Mouse (Mus musculus): ENCODE data around the gene Pafah2.

The Pafah2 gene

DNA sequence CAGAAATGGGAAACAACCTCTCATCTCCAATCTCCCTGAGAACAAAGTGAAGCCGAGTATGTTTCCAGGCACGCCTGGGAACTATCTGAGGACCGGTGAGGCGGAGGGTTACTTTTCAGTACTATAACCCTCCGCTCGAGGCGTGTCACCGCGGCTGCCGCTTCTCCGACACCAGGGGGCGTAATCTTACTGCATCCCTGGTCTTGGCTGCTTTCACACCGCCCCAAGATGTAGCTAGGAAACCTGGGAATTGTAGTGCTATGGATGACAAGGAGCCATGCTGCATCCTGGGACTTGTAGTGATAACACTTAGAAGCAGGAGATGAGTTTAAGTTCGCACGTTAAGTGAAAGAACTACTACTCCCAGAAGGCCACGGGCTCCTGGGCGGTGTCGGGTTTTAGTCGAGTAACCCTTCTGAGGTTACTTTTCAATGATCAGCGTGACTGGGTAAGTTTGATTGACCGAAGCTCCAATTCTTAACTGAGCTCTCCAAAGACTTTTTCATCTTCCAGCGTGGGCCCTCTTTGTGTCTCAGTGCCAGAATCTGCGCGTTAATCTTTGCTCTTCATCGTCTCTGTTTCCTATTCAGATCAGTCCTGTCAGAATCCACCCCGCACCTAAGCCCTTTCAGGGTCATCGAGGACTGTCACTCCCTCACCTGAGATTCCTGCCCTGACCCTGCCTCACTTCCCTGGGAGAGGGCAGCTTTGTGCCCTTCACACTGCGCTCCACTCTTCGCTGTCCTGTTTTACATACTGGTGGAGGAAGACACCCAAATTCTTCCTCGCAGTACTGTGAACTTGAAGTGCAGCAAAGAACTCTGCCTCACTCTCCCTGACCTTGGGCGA is at the start of gene Pafah2:
Pafah2 (plus strand) TSS at position 344 of the 849 bp plus-strand sequence.
- peak; percentile 100 for DNase-seq (ENCODE audit: low read depth, low spot score)

DNA sequence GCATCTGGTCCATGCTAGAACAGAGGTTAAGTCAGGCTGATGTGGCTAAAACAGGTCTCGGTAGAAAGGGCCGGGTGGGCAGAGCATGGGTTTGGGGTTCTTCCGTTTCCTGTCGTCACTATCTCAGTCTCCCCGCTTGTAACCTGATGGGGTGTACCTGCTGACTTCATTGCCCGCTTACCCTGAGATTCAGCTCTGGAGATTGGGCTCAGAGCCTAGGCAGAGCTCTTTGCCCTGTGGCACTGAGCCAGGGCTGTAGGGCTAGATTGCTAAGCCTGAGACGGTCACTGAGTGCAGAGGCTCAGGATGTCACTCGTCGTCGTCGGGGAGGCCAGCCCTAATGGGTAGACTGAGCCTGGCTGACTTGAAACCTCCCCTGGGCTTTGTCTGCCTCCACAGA is 48.0 kb upstream of the Pafah2 start:
- DNase-seq (ENCODE audit: low read depth, low spot score), result no peak

- no peak for DNase-seq (ENCODE audit: low read depth, low spot score)
Measured at GRCm38 (mm10) chr4:134348545-134348944, 47.6 kb upstream of the Pafah2 start.

DNA sequence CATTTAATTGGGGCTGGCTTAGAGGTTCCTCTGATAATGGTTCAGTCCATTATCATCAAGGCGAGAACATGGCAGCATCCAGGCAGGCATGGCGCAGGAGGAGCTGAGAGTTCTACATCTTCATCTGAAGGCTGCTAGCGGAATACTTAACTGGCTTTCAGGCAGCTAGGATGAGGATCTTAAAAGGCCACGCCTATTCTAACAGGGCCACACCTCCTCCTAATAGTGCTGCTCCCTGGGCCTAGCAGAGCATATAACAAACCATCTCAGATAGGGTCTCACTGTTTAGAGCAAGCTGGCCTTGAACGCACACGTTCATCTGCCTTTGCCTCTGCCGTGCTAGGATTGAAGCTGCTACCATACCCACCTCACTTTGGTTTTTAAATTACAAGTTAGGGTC is 46.3 kb upstream of the Pafah2 start:
- DNase-seq (ENCODE audit: low read depth, low spot score), result peak; percentile 71

GRCm38 (mm10) chr4:134350641-134351040 is 45.5 kb upstream of the Pafah2 start:
- DNase-seq (ENCODE audit: low read depth, low spot score), result peak; percentile 71

GRCm38 (mm10) chr4:134351329-134352260 is 44.5 kb upstream of the Pafah2 start:
- DNase-seq (ENCODE audit: low read depth, low spot score), result peak; percentile 73

DNA sequence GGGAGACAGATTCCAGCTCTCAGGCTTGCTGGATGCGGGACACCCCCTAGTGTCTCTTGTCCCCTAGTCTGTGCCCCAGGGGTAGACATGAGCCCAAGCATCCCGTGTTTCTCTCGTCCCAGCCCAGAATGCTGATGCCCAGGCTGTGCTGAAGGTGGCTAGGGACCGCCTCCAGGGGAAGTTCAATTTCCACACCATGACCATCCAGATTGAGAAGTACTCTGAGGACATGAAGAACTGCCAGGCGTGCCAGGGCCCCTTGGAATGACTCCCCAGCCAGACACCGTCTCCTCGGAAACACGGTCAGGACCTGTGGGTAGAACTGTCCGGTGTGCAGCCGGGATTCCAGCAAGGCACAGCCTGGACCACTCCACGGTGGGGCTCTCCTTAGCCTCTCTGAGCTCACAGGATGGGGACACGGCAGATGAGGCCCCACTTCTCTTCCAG is 43.8 kb upstream of the Pafah2 start:
- no peak for DNase-seq (ENCODE audit: low read depth, low spot score)

- no peak for DNase-seq (ENCODE audit: low read depth, low spot score)
Measured at GRCm38 (mm10) chr4:134352929-134353328, 43.2 kb upstream of the Pafah2 start.

DNA sequence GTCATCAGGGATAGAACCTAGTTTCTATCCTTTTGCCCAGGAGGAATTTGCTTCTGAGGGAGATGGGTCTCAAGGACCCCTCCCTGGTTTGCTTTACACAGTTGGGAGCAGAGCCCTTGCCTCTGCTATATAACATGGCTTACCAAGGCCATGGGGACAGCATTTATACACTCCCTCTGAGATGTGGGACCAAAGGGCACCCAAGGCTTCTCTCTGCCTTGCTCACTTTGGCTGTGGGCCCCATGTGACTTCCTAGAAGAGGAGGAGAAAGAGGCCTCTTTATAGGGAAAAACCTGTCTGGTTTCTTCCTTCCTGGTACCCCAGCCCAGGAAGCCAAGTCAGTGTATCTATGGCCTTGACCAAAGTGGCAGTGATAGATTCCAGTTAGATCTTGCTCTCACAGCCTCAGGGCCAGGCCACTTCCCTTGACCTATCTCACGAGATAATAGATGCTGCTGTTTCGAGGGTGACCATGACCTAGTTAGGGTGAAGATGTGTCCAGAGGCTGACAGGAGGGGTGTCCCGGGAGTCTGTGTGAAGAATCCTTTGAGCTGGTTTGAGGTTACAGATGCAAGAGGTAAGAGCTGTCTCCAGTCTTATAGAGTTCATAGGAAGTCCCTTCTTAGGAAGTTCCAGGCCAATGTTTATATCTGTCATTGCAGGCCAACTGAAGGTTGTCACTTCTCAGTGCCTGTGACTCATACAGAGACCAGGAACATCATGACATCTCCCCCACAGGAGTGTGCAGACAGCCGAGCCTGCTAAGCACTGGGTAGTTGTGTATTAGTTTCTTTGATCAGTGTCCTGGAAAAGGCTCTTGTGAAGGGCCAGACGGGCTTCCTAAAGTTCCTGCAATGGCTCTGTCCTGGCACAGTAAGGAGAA is 42.4 kb upstream of the Pafah2 start:
- DNase-seq (ENCODE audit: low read depth, low spot score), result no peak

DNA sequence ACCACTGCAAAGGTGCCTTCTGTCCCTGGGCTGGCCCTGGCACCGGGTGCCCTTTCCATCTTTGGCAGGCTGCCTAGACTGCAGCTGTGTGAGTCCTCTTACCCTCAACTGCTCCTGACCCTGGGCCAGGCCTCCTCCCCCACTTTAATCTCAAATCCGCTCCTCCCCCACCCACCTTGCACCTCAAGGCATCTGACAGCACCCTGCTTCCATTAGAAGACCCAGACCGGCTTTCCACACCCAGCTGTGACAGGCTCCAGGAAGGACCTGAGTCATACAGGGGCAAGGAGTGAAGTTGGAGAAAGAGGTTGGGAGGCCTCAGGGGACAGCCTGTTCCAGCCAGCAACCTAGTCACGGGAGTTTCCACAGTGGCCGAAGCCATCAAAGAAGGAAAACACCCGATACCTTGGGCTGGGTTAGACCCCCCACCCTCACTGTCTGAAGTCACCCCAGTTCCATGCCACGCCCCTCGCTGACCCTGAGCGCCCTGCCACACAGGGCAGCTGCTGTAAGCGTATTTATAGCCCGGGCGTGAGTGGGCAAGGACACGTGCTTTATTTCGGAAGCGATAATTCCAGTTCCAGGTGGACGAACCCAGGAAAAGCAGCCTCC is 40.2 kb upstream of the Pafah2 start:
- no peak for DNase-seq (ENCODE audit: low read depth, low spot score)

DNA sequence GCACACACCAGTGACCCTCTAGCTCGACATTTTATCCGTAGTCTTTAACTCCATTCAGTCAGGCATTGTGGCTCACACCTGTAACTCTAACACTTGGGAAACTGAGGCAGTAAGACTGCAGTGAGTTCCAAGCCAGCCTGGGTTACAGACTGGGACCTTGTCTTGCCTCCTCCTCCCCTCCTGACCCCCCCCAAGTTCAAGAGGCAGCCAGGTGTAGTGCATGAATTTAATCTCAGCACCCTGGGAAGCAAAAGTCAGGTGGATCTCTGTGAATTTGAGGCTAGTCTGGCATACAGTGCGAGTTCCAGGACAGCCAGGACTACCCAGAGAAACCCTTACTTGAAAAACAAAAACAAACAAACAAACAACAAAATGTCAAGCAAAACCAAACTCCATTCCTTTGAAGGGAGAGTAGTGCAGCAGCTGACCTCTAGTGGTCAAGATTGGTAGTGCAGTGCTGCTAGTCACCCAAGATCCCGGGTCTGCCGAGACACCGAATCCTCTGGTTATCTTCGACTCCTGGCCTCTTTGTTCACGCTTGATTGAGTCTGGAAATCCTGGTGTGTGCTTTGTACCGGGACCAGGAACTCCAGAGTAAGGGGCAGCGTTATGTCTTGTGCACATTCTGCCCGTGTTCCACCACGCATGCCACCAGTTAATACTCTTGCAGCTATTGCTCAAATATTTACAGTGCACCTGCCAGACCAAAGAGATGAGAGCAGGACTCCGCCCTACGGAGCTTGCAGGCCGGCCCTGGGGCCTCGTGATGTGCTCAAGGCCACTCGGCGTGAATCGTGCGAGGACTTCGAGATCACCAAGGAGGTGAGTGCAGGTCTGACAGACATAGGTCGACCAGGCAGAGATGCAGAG is 39.3 kb upstream of the Pafah2 start:
- peak; percentile 79 for DNase-seq (ENCODE audit: low read depth, low spot score)

DNA sequence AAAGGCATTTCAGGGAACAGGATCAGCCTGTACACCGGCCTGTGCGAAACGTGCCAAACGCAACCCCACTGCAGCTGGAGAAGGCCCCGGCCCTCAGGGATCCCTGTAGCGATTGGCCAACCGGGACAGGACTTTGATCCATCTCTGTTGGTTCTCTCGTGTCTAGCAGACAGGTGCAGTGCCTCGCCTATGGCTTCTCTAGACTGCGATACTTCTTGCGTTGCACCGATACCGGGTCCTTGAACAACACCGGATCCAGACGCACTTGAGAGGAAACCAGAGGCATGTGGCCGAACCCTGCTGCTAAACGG is 38.7 kb upstream of the Pafah2 start:
- DNase-seq (ENCODE audit: low read depth, low spot score), result no peak

- DNase-seq (ENCODE audit: low read depth, low spot score), result no peak
Measured at GRCm38 (mm10) chr4:134359649-134360048, 36.5 kb upstream of the Pafah2 start.

- no peak for DNase-seq (ENCODE audit: low read depth, low spot score)
Measured at GRCm38 (mm10) chr4:134361215-134361614, 34.9 kb upstream of the Pafah2 start.

DNA sequence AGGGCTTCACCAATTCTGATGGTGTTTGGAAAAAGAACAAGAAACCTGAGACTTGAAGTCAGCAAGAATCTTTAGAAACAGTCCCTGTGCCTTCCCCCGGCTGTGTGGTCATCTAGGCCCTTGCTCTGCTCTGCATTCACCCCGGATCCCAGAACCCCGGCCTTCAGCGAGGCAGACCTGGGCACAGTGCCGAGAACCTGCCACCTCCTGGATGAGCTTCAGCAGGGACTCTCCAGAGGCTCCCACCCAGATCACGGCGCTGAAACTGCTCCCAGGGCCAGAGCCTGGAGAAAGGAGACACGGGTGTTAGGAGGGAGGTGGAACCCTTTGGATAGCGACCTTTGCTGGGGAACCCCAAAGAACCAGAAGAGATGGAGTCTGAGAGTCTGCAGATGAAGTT is 34.0 kb upstream of the Pafah2 start:
- DNase-seq (ENCODE audit: low read depth, low spot score), result no peak

- peak; percentile 71 for DNase-seq (ENCODE audit: low read depth, low spot score)
Measured at GRCm38 (mm10) chr4:134362586-134362985, 33.5 kb upstream of the Pafah2 start.

- DNase-seq (ENCODE audit: low read depth, low spot score), result no peak
Measured at GRCm38 (mm10) chr4:134365280-134365679, 30.8 kb upstream of the Pafah2 start.

DNA sequence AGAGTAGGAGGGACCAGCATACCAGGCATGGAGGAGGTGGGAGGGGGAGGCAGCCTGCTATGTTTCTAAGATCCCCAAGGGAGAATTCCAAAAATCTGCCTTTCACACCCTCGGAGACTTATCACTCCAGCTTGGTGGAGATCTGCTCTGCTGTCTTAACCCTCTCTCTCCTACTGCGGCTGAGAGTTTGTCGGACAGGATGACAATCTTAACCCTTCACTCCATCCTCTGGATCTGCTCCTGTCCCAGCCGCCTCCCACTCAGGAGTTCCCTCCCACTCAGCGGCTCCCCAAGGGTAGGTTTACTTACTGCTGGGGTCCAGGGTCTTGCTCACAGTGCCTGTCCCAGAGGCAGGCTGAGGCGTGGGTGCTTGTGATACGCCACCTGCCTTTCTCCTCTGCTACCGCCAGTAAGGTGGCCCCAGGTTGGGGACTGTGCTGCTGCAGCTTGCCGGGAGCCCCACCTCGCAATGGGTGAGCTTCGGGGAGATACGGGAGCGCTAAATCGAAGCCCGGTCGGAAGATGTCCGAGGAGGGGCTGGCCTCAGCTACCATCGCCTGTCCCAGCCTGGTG is 25.4 kb upstream of the Pafah2 start:
- no peak for DNase-seq (ENCODE audit: low read depth, low spot score)

DNA sequence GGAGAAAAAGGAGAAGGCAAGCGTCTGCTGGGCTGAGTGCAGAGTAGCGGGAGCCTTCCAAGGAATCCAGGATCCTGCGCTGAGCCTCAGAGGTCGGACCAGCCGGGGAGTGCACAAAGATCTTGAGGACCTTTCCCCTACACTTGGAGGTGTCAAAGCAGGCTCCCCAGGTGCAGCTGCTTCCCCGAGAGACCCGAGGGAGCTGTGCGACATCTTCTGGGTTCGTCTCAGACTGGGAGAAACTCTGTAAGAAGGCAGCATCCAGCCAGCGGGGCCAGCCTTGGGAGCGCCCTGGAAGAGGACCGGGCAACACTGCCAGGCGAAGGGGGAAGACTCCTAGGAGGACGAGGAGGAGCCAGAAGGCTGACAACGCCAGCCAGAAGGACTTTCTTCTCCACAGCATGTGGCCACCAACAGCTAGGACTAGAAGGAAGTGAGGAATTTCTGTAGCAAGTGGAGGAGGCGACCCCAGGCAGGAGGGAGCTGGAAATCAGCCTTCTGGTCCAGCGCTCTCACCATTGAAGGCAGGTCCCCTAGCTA is 24.7 kb upstream of the Pafah2 start:
- DNase-seq (ENCODE audit: low read depth, low spot score), result no peak
